Mouse (Mus musculus) kidney, postnatal 0 days (tissue): ENCODE measurements at regions not wholly inside any gene's neighbourhood (a gene's known extent, or its start where the extent isn't known, plus 50 kb on each side); places are given as distances from the start of the nearest gene placed in this dataset.

Experiments
- ATAC-seq: fragments of 200-750 bp; cut with Nextera tagmentation; replicated peaks from 2 replicates; pipeline ENCODE4 v1.8.0; 2017; ENCODE audit warnings: low read depth, moderate number of reproducible peaks, moderate TSS enrichment, moderate library complexity; ENCODE audit not compliant: low FRiP score
- DNase-seq: peaks from one replicate; pipeline ENCODE4 v3.0.0-alpha.2; 2016; ENCODE audit warnings: low spot score
- H3K27ac ChIP-seq: fragments of 300-500 bp; sonication (generic); 2 replicates; pipeline ENCODE4 v1.5.1; 2014; ENCODE audit warnings: mild to moderate bottlenecking
- H3K27me3 ChIP-seq: fragments of 300-500 bp; sonication (generic); 2 replicates; pipeline ENCODE4 v1.6.1; 2014; ENCODE audit warnings: low read length, mixed read lengths; ENCODE audit not compliant: insufficient read depth
- H3K36me3 ChIP-seq: fragments of 300-500 bp; sonication (generic); 2 replicates; pipeline ENCODE4 v1.6.1; 2014; ENCODE audit warnings: low read length, mixed read lengths; ENCODE audit not compliant: insufficient read depth
- H3K4me1 ChIP-seq: fragments of 300-500 bp; sonication (generic); replicated peaks from 2 replicates; pipeline ENCODE4 v1.6.1; 2014; ENCODE audit warnings: antibody characterized with exemption, low read length, mixed read lengths; ENCODE audit not compliant: insufficient read depth
- H3K4me2 ChIP-seq: fragments of 300-500 bp; sonication (generic); 2 replicates; pipeline ENCODE4 v1.6.1; 2014; ENCODE audit warnings: mild to moderate bottlenecking, low read length, moderate library complexity, mixed read lengths
- H3K4me3 ChIP-seq: fragments of 300-500 bp; sonication (generic); replicated peaks from 2 replicates; pipeline ENCODE4 v1.5.1; 2014; ENCODE audit warnings: low read depth, low read length
- H3K9ac ChIP-seq: fragments of 300-500 bp; sonication (generic); 2 replicates; pipeline ENCODE4 v1.6.1; 2014; ENCODE audit warnings: low read depth, low read length
- H3K9me3 ChIP-seq: fragments of 300-500 bp; sonication (generic); replicated peaks from 2 replicates; pipeline ENCODE4 v1.6.1; 2016; ENCODE audit warnings: low read length, inconsistent platforms, mixed read lengths
- CTCF ChIP-seq: IDR thresholded peaks from 2 replicates; pipeline ENCODE4 v1.5.1; 2016; ENCODE audit warnings: antibody characterized with exemption, low read depth, mild to moderate bottlenecking, moderate library complexity
- WGBS: fragments of 180-500 bp; shearing (Covaris S2); extraction: QIAGEN DNeasy Blood & Tissue Kit; methylation state at CpG from one replicate; pipeline ENCODE4 v1.1.7; 2014; 5-methylcytosine and 5-hydroxymethylcytosine counted together

- no peak for DNase-seq
These were observed 334.0 kb upstream of the Defb41 start for GRCm38 (mm10) chr1:18598908-18599307.

GRCm38 (mm10) chr1:18583358-18584128, 318.6 kb upstream of the Defb41 start:
- ATAC-seq (no peak), DNase-seq (no peak)
- no peak for TF ChIP-seq CTCF
- H3K4me3 ChIP-seq, result no peak overlapping the region
- WGBS, result 78% methylated on average over 6 of the region's 6 CpGs
- H3K27me3 ChIP-seq, result no peaks in the 10 kb centered on the region
- no peak overlapping the region for H3K27ac ChIP-seq
- no peaks in the 10 kb centered on the region for H3K36me3 ChIP-seq
- no peak overlapping the region for H3K4me2 ChIP-seq
- H3K4me1 ChIP-seq, result no peaks in the 10 kb centered on the region
- no peaks in the 10 kb centered on the region for H3K9me3 ChIP-seq
- no peak overlapping the region for H3K9ac ChIP-seq

More at GRCm38 (mm10) chr1:18598908-18599307, 334.0 kb upstream of the Defb41 start:
- 67% methylated on average over 4 of the region's 4 CpGs for WGBS
- no peaks in the 10 kb centered on the region for H3K36me3 ChIP-seq
- H3K27me3 ChIP-seq, result no peaks in the 10 kb centered on the region
- TF ChIP-seq CTCF, result no peak
- no peaks in the 10 kb centered on the region for H3K9me3 ChIP-seq
- ATAC-seq, result no peak
- no peak overlapping the region for H3K9ac ChIP-seq
- H3K4me2 ChIP-seq, result no peak overlapping the region
- H3K4me1 ChIP-seq, result no peaks in the 10 kb centered on the region
- H3K4me3 ChIP-seq, result no peak overlapping the region
- H3K27ac ChIP-seq, result no peak overlapping the region

GRCm38 (mm10) chr1:18578625-18579024, 313.7 kb upstream of the Defb41 start:
- WGBS, result 93% methylated on average over 2 of the region's 2 CpGs
- DNase-seq (no peak), ATAC-seq (no peak)
- Histone ChIP-seq H3K4me2 (no peak overlapping the region), H3K9ac (no peak overlapping the region), H3K9me3 (no peaks in the 10 kb centered on the region), H3K27me3 (no peaks in the 10 kb centered on the region), H3K4me1 (no peaks in the 10 kb centered on the region), H3K36me3 (no peaks in the 10 kb centered on the region), H3K4me3 (no peak overlapping the region), H3K27ac (no peak overlapping the region)
- no peak for TF ChIP-seq CTCF

GRCm38 (mm10) chr1:18567086-18567485, 302.1 kb upstream of the Defb41 start:
- Histone ChIP-seq H3K4me3 (no peak overlapping the region), H3K9me3 (no peaks in the 10 kb centered on the region), H3K36me3 (no peaks in the 10 kb centered on the region), H3K4me1 (no peaks in the 10 kb centered on the region), H3K9ac (no peak overlapping the region), H3K4me2 (no peak overlapping the region), H3K27ac (no peak overlapping the region), H3K27me3 (no peaks in the 10 kb centered on the region)
- 79% methylated on average over 2 of the region's 2 CpGs for WGBS
- ATAC-seq (no peak), DNase-seq (no peak)
- TF ChIP-seq CTCF, result no peak

DNA sequence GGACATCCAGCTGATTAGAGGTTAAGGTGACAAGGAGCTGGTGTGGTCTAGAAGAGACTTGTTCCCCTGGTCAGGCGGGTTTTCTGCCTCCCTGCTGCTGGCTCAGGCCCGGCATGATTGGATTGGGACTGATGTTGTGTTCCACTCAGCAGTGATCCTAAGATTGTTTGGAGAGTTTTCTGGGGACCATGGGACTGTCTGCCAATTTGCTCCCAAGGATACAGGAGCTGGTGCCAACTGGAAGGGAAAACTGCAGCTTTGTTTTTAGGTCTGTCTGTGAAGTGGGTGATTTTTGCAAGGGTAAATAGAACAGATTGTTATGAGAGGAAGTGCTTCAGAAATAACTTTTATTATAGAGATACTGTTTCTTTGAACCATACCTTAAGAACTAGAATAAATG, 286.3 kb upstream of the Defb41 start:
- no peaks in the 10 kb centered on the region for H3K9me3 ChIP-seq
- no peak for ATAC-seq
- TF ChIP-seq CTCF, result no peak
- WGBS, result 77% methylated on average over 2 of the region's 2 CpGs
- no peak overlapping the region for H3K9ac ChIP-seq
- no peak overlapping the region for H3K4me3 ChIP-seq
- no peaks in the 10 kb centered on the region for H3K27me3 ChIP-seq
- DNase-seq, result no peak
- no peak overlapping the region for H3K4me2 ChIP-seq
- H3K27ac ChIP-seq, result no peak overlapping the region
- H3K36me3 ChIP-seq, result no peaks in the 10 kb centered on the region
- H3K4me1 ChIP-seq, result no peaks in the 10 kb centered on the region

DNA sequence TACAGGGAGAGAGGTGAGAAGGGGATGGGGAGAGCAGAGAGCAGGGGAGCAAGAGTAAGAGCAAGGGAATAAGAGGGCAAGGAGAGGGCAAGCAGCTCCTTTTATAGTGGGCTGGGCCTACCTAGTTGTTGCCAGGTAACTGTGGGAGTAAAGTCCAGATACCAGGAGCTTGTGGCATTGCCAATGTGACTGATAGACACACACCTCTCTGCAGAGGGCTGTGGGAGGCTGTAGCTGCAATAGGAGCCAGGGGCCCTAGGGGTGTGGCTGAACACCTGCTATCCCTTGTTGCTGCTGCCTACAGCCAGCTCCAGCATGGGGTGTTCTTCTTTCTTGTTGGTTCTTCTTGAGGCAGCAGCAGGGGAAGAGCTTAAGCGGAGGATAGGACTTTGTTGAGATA, 266.8 kb upstream of the Defb41 start:
- H3K9me3 ChIP-seq, result no peaks in the 10 kb centered on the region
- H3K4me1 ChIP-seq, result no peaks in the 10 kb centered on the region
- 0 out of 2 replicates have a peak, but pooled peaks have one; percentile 21 for ATAC-seq
- H3K27me3 ChIP-seq, result no peaks in the 10 kb centered on the region
- no peak overlapping the region for H3K4me2 ChIP-seq
- H3K9ac ChIP-seq, result no peak overlapping the region
- WGBS, result 95% methylated on average over 1 of the region's 1 CpGs
- no peak for TF ChIP-seq CTCF
- no peaks in the 10 kb centered on the region for H3K36me3 ChIP-seq
- H3K27ac ChIP-seq, result no peak overlapping the region
- no peak overlapping the region for H3K4me3 ChIP-seq
- DNase-seq, result no peak

DNA sequence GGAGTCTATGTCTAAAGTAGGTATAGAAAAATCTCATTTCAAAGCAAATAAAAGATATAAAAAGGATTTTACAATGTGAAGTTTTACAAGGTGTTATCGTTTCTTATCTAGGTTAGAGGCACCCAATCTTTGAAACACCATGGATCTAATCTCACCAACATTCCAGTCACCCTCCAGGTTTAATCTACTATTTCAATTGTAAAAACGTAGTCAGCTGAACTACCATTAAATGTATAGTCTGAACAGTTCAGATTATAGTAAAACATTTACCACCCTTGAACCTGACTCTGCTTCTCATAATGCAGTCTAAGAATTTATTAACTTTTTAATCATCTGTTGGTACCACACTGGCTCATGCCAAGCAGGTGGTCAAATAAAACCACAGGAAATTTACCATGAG, 259.5 kb upstream of the Defb41 start:
- no peak overlapping the region for H3K27ac ChIP-seq
- H3K4me1 ChIP-seq, result no peaks in the 10 kb centered on the region
- no peak overlapping the region for H3K4me3 ChIP-seq
- H3K9me3 ChIP-seq, result no peaks in the 10 kb centered on the region
- no peaks in the 10 kb centered on the region for H3K27me3 ChIP-seq
- 52% methylated on average over 2 of the region's 2 CpGs for WGBS
- H3K9ac ChIP-seq, result no peak overlapping the region
- ATAC-seq (no peak), DNase-seq (no peak)
- H3K4me2 ChIP-seq, result no peak overlapping the region
- TF ChIP-seq CTCF, result no peak
- no peaks in the 10 kb centered on the region for H3K36me3 ChIP-seq
